Mouse (Mus musculus) MEL (cell line): Measurements from ENCODE around the gene Neu2. TPM values are rescaled to one million over a fixed set of nuclear protein-coding genes. Genes with fewer than 3 reads are reported as not detected.

ENCODE experiments used
- DNase-seq: peaks from one replicate; pipeline ENCODE4 v3.0.0; 2011; ENCODE audit warnings: low read depth, low spot score
- H3K27ac ChIP-seq: 2 replicates; pipeline ENCODE4 v1.5.1; 2012; ENCODE audit warnings: low read depth, mild to moderate bottlenecking, control low read depth, low read length, moderate library complexity; ENCODE audit not compliant: control insufficient read depth
- H3K27me3 ChIP-seq, 2 experiments: fragments of 150-350 bp in 1 of 2; sonication (generic) in 1 of 2; 2 replicates each; pipeline ENCODE4 v1.6.1; 2012; ENCODE audit warnings: low read length in 2 of 2, mild to moderate bottlenecking in 2 of 2, improper control_type of control experiment in 1 of 2, moderate library complexity in 1 of 2; ENCODE audit not compliant: insufficient read depth in 2 of 2, control insufficient read depth in 1 of 2
- H3K36me3 ChIP-seq, 2 experiments: 2 replicates each; pipeline ENCODE4 v1.6.1; 2012 to 2014; ENCODE audit warnings: low read length in 2 of 2, improper control_type of control experiment in 1 of 2, inconsistent platforms in 1 of 2, mild to moderate bottlenecking in 1 of 2; ENCODE audit not compliant: insufficient read depth in 2 of 2, control insufficient read depth in 1 of 2
- H3K4me1 ChIP-seq, 2 experiments: fragments of 150-350 bp in 1 of 2; sonication (generic) in 1 of 2; 2 replicates each; pipeline ENCODE4 v1.6.1; 2012; ENCODE audit warnings: low read length in 2 of 2, improper control_type of control experiment in 1 of 2, mild to moderate bottlenecking in 1 of 2; ENCODE audit not compliant: insufficient read depth in 2 of 2, control insufficient read depth in 1 of 2
- H3K4me3 ChIP-seq, 2 experiments: fragments of 150-350 bp in 1 of 2; sonication (generic) in 1 of 2; 2 replicates each; pipeline ENCODE4 v1.5.1; 2012; ENCODE audit warnings: low read depth in 2 of 2, low read length in 2 of 2, mild to moderate bottlenecking in 2 of 2, moderate library complexity in 2 of 2, control low read depth in 1 of 2, improper control_type of control experiment in 1 of 2; ENCODE audit not compliant: control insufficient read depth in 1 of 2, insufficient read depth in 1 of 2
- H3K79me2 ChIP-seq: 2 replicates; pipeline ENCODE4 v1.6.1; 2012; ENCODE audit warnings: mild to moderate bottlenecking, low read length, moderate library complexity; ENCODE audit not compliant: control insufficient read depth, poor library complexity, insufficient read depth
- H3K9ac ChIP-seq: 2 replicates; pipeline ENCODE4 v1.6.1; 2012; ENCODE audit warnings: low read depth, mild to moderate bottlenecking, control low read depth, low read length, moderate library complexity; ENCODE audit not compliant: control insufficient read depth, poor library complexity, severe bottlenecking
- H3K9me3 ChIP-seq: fragments of 150-350 bp; sonication (generic); replicated peaks from 2 replicates; pipeline ENCODE4 v1.6.1; 2012; ENCODE audit warnings: mild to moderate bottlenecking, low read length, improper control_type of control experiment, moderate library complexity; ENCODE audit not compliant: insufficient read depth
- BHLHE40 ChIP-seq: IDR thresholded peaks from 2 replicates; pipeline ENCODE4 v1.6.1; 2012; ENCODE audit warnings: low read depth, mild to moderate bottlenecking, inconsistent platforms, low read length, improper control_type of control experiment, borderline replicate concordance
- CTCF ChIP-seq, 3 experiments: IDR thresholded peaks in 2 of 3; conservative IDR thresholded peaks in 1 of 3; 2 replicates each; pipeline ENCODE4 v1.5.1; 2011 to 2012; ENCODE audit warnings: low read length in 3 of 3, low read depth in 2 of 3, mild to moderate bottlenecking in 2 of 3, improper control_type of control experiment in 1 of 3, inconsistent platforms in 1 of 3, mixed read lengths in 1 of 3, moderate library complexity in 1 of 3; ENCODE audit not compliant: control insufficient read depth in 1 of 3, insufficient read depth in 1 of 3, poor library complexity in 1 of 3, severe bottlenecking in 1 of 3
- E2F4 ChIP-seq: IDR thresholded peaks from 2 replicates; pipeline ENCODE4 v1.6.1; 2011; ENCODE audit warnings: low read depth, low read length, improper control_type of control experiment, borderline replicate concordance
- ELF1 ChIP-seq: IDR thresholded peaks from 2 replicates; pipeline ENCODE4 v1.6.1; 2014; ENCODE audit warnings: low read depth, mild to moderate bottlenecking, inconsistent platforms, low read length, improper control_type of control experiment, moderate library complexity
- EP300 ChIP-seq, 2 experiments: IDR thresholded peaks; 2 replicates each; pipeline ENCODE4 v1.6.1; 2011; ENCODE audit warnings: improper control_type of control experiment in 2 of 2, low read length in 2 of 2, low read depth in 1 of 2, mild to moderate bottlenecking in 1 of 2
- GATA1 ChIP-seq: IDR thresholded peaks from 2 replicates; pipeline ENCODE4 v1.6.1; 2011; ENCODE audit warnings: low read depth, low read length, improper control_type of control experiment
- JUND ChIP-seq: IDR thresholded peaks from 2 replicates; pipeline ENCODE4 v1.6.1; 2011; ENCODE audit warnings: low read depth, mild to moderate bottlenecking, improper control_type of control experiment, low read length
- KAT2A ChIP-seq: conservative IDR thresholded peaks from 2 replicates; pipeline ENCODE4 v1.6.1; 2012; ENCODE audit warnings: low read depth, low read length, improper control_type of control experiment, inconsistent platforms
- MAFK ChIP-seq: IDR thresholded peaks from 2 replicates; pipeline ENCODE4 v1.6.1; 2011; ENCODE audit warnings: low read depth, mild to moderate bottlenecking, low read length, improper control_type of control experiment, borderline replicate concordance
- MAX ChIP-seq: IDR thresholded peaks from 2 replicates; pipeline ENCODE4 v1.6.1; 2011; ENCODE audit warnings: low read length, improper control_type of control experiment
- MAZ ChIP-seq: IDR thresholded peaks from 2 replicates; pipeline ENCODE4 v1.6.1; 2012; ENCODE audit warnings: low read depth, mild to moderate bottlenecking, inconsistent platforms, low read length, improper control_type of control experiment
- MXI1 ChIP-seq: IDR thresholded peaks from 2 replicates; pipeline ENCODE4 v1.6.1; 2011; ENCODE audit warnings: mild to moderate bottlenecking, low read depth, low read length, improper control_type of control experiment
- MYC ChIP-seq: IDR thresholded peaks from 2 replicates; pipeline ENCODE4 v1.6.1; 2011; ENCODE audit warnings: low read depth, mild to moderate bottlenecking, low read length, improper control_type of control experiment, moderate library complexity
- NRF1 ChIP-seq: IDR thresholded peaks from 2 replicates; pipeline ENCODE4 v1.6.1; 2014; ENCODE audit warnings: low read depth, mild to moderate bottlenecking, inconsistent platforms, low read length, improper control_type of control experiment, moderate library complexity; ENCODE audit not compliant: poor library complexity, insufficient read depth, severe bottlenecking
- POLR2A ChIP-seq, 2 experiments: IDR thresholded peaks; 2 replicates each; pipeline ENCODE4 v1.6.1; 2011 to 2012; ENCODE audit warnings: low read length in 2 of 2, mild to moderate bottlenecking in 2 of 2, control low read depth in 1 of 2, improper control_type of control experiment in 1 of 2, low read depth in 1 of 2, moderate library complexity in 1 of 2; ENCODE audit not compliant: control insufficient read depth in 1 of 2, insufficient read depth in 1 of 2, poor library complexity in 1 of 2
- POLR2AphosphoS2 ChIP-seq: IDR thresholded peaks from 2 replicates; pipeline ENCODE4 v1.6.1; 2011; ENCODE audit warnings: low read length, improper control_type of control experiment
- POLR2AphosphoS5 ChIP-seq: IDR thresholded peaks from 2 replicates; pipeline ENCODE4 v1.6.1; 2012; ENCODE audit warnings: low read depth, borderline replicate concordance, mild to moderate bottlenecking, inconsistent platforms, low read length, moderate library complexity, mixed read lengths
- TAL1 ChIP-seq: IDR thresholded peaks from 2 replicates; pipeline ENCODE4 v1.6.1; 2012; ENCODE audit warnings: mild to moderate bottlenecking, inconsistent platforms, low read length, moderate library complexity, mixed read lengths
- TBP ChIP-seq: IDR thresholded peaks from 2 replicates; pipeline ENCODE4 v1.8.0; 2011; ENCODE audit warnings: low read depth, low read length, improper control_type of control experiment
- USF1 ChIP-seq: IDR thresholded peaks from 2 replicates; pipeline ENCODE4 v1.6.1; 2014; ENCODE audit warnings: low read depth, mild to moderate bottlenecking, inconsistent platforms, low read length, improper control_type of control experiment, moderate library complexity
- ZC3H11A ChIP-seq: IDR thresholded peaks from 2 replicates; pipeline ENCODE4 v1.6.1; 2012; ENCODE audit warnings: low read depth, mild to moderate bottlenecking, inconsistent platforms, low read length, improper control_type of control experiment
- ZMIZ1 ChIP-seq: IDR thresholded peaks from 2 replicates; pipeline ENCODE4 v1.6.1; 2012; ENCODE audit warnings: low read depth, mild to moderate bottlenecking, inconsistent platforms, low read length, improper control_type of control experiment, moderate library complexity
- ZNF384 ChIP-seq: IDR thresholded peaks from 2 replicates; pipeline ENCODE4 v1.6.1; 2012; ENCODE audit warnings: low read depth, mild to moderate bottlenecking, inconsistent platforms, low read length, improper control_type of control experiment
- polyA plus RNA-seq, 2 experiments: library from polyadenylated mRNA; stranded (reverse) in 1 of 2; unstranded in 1 of 2; fragments of >175 nt in 1 of 2; fragments of >200 nt in 1 of 2; gene quantifications; 2 replicates each; pipeline versions ENCODE4 v1.2.1 to v1.2.4; 2012; ENCODE audit warnings: low replicate concordance in 2 of 2, low read depth in 1 of 2; ENCODE audit not compliant: insufficient read length in 2 of 2, insufficient read depth in 1 of 2, missing spikeins in 1 of 2
- total RNA-seq: library from RNA; depleted of rRNA; stranded (reverse); fragments of 300-350 nt; gene quantifications from 2 replicates; pipeline ENCODE4 v1.2.3, GENCODE M21; 2012

Gene Neu2
- total and polyA plus RNA-seq, 3 experiments: not detected

- Histone ChIP-seq H3K4me1 (no peaks in the 10 kb centered on the region), H3K9ac (no peak overlapping the region), H3K9me3 (no peaks in the 10 kb centered on the region), H3K4me3 (no peak overlapping the region), H3K27ac (no peak overlapping the region), H3K36me3 (no peaks in the 10 kb centered on the region), H3K79me2 (no peaks in the 10 kb centered on the region), H3K27me3 (peaks cover 10% of the 10 kb centered on the region in 2 experiments; a peak in 3 of 4 replicates)
- DNase-seq: no peak
- TF ChIP-seq JUND (no peak), CTCF (IDR thresholded peaks at IDR 0.05 in 2 of 3, conservative IDR thresholded peaks at IDR 0.05 in 1 of 3; ENCODE audit: control insufficient read depth in 1 of 3, insufficient read depth in 1 of 3, low read depth in 2 of 3, low read length in 3 of 3, poor library complexity in 1 of 3, severe bottlenecking in 1 of 3) (no peak), TAL1 (no peak), ELF1 (no peak)
Measured at GRCm38 (mm10) chr1:87600533-87600932, 90.8 kb downstream of the Neu2 start.

GRCm38 (mm10) chr1:87601801-87602200 is 92.1 kb downstream of the Neu2 start:
- TF ChIP-seq MAZ (no peak), JUND (no peak), MAX (no peak), ZNF384 (no peak), TBP (no peak), BHLHE40 (no peak), ZC3H11A (no peak)
- H3K27me3 ChIP-seq: peaks cover 10% of the 10 kb centered on the region in 2 experiments
- H3K9ac ChIP-seq: no peak overlapping the region
- DNase-seq: no peak
- no peaks in the 10 kb centered on the region for H3K4me1 ChIP-seq
- no peak overlapping the region for H3K27ac ChIP-seq
- H3K4me3 ChIP-seq: no peak overlapping the region
- no peaks in the 10 kb centered on the region for H3K36me3 ChIP-seq
- no peaks in the 10 kb centered on the region for H3K79me2 ChIP-seq
- no peaks in the 10 kb centered on the region for H3K9me3 ChIP-seq

GRCm38 (mm10) chr1:87603389-87603788 is 93.7 kb downstream of the Neu2 start:
- H3K79me2 ChIP-seq: no peaks in the 10 kb centered on the region
- H3K36me3 ChIP-seq: peaks cover 0 to 5% of the 10 kb centered on the region in 2 experiments; a peak in 2 of 4 replicates
- H3K27me3 ChIP-seq: peaks cover 10% of the 10 kb centered on the region in 2 experiments
- TF ChIP-seq MAZ: no peak
- no peak for TF ChIP-seq MYC
- no peak for TF ChIP-seq ELF1
- TF ChIP-seq GATA1: no peak
- TF ChIP-seq USF1: no peak
- TF ChIP-seq MXI1: no peak
- no peak for TF ChIP-seq NRF1
- TF ChIP-seq EP300 (IDR thresholded peaks at IDR 0.05; ENCODE audit: low read depth in 1 of 2, low read length in 2 of 2): no peak
- no peak for TF ChIP-seq MAFK
- no peak for TF ChIP-seq POLR2AphosphoS2
- TF ChIP-seq KAT2A: no peak
- TF ChIP-seq POLR2A (IDR thresholded peaks at IDR 0.05; ENCODE audit: control insufficient read depth in 1 of 2, insufficient read depth in 1 of 2, low read depth in 1 of 2, low read length in 2 of 2, poor library complexity in 1 of 2): no peak
- no peak for TF ChIP-seq ZMIZ1
- no peak for TF ChIP-seq POLR2AphosphoS5
- no peak for TF ChIP-seq BHLHE40
- no peak for TF ChIP-seq E2F4
- H3K27ac ChIP-seq: no peak overlapping the region
- H3K4me3 ChIP-seq: no peak overlapping the region
- no peaks in the 10 kb centered on the region for H3K9me3 ChIP-seq
- no peak for DNase-seq
- H3K4me1 ChIP-seq: peaks cover 0 to 7% of the 10 kb centered on the region in 2 experiments; a peak in 1 of 4 replicates
- H3K9ac ChIP-seq: no peak overlapping the region
